8 mouse cellular contexts compared by ENCODE assay signal in genomic region chr12:80843651-80844444, GRCm38 (mm10). TPM values are rescaled to one million over a fixed set of nuclear protein-coding genes. Genes with fewer than 3 reads are reported as not detected.
DNase-seq lines count a peak whose midpoint lies in the region; ATAC-seq and TF ChIP-seq lines count a peak whose summit lies in the region.

No protein-coding gene starts in this region.

- no peaks in the 10 kb centered on the region for H3K27me3 ChIP-seq in liver, embryonic 15.5 days
- H3K27me3 ChIP-seq in heart, embryonic 12.5 days (replicated peaks): no peaks in the 10 kb centered on the region

- TF ChIP-seq CTCF in olfactory bulb, adult 2 months (IDR thresholded peaks at IDR 0.05; ENCODE audit: insufficient read depth, low read depth, low read length): no peak

- no peak for TF ChIP-seq POLR2A in olfactory bulb, adult 2 months (IDR thresholded peaks at IDR 0.05; ENCODE audit: insufficient read depth, low read depth, low read length)

- H3K4me3 ChIP-seq in liver, embryonic 15.5 days (replicated peaks): no peak overlapping the region
- no peak overlapping the region for H3K4me3 ChIP-seq in heart, embryonic 12.5 days
- H3K4me3 ChIP-seq in olfactory bulb, adult 2 months (ENCODE audit: insufficient read depth, low read depth, low read length): no peak overlapping the region

- peak overlapping the region; percentile 24; the same call in 1 of the 2 replicates for H3K27ac ChIP-seq in liver, embryonic 15.5 days (replicated peaks)
- peak overlapping the region; percentile 74 for H3K27ac ChIP-seq in heart, embryonic 12.5 days (ENCODE audit: poor library complexity, severe bottlenecking)
- peak overlapping the region; percentile 33; the same call in 1 of the 2 replicates for H3K27ac ChIP-seq in olfactory bulb, adult 2 months (ENCODE audit: insufficient read depth, low read depth, low read length)

- H3K4me2 ChIP-seq in liver, embryonic 15.5 days: no peak overlapping the region
- no peak overlapping the region for H3K4me2 ChIP-seq in heart, embryonic 12.5 days

- 74% methylated on average over 4 of the region's 4 CpGs for WGBS in liver, embryonic 15.5 days (ENCODE audit: insufficient replicate concordance)
- 54% methylated on average over 4 of the region's 4 CpGs for WGBS in heart, embryonic 12.5 days
- 79% methylated on average over 4 of the region's 4 CpGs for WGBS in olfactory bulb, adult 2 months

- no peak overlapping the region for H3K9ac ChIP-seq in liver, embryonic 15.5 days
- H3K9ac ChIP-seq in heart, embryonic 12.5 days: no peak overlapping the region

- intact Hi-C loops in left cerebral cortex, postnatal 4 days (cut with DNase I): no loop called here

- no peaks in the 10 kb centered on the region for H3K9me3 ChIP-seq in liver, embryonic 15.5 days (replicated peaks)
- H3K9me3 ChIP-seq in heart, embryonic 12.5 days (replicated peaks): no peaks in the 10 kb centered on the region

- no peaks in the 10 kb centered on the region; the same call in 1 of the 2 replicates for H3K36me3 ChIP-seq in liver, embryonic 15.5 days (replicated peaks)
- no peaks in the 10 kb centered on the region for H3K36me3 ChIP-seq in heart, embryonic 12.5 days

- DNase-seq in liver: no peak
- DNase-seq in kidney, postnatal 25 days: peak; percentile 39 to 65
- no peak for DNase-seq in left cerebral cortex, postnatal 4 days
- DNase-seq in layer of hippocampus, postnatal 25 days (ENCODE audit: extremely low spot score in 1 of 2, low spot score in 1 of 2): no peak

- H3K4me1 ChIP-seq in liver, embryonic 15.5 days (replicated peaks): peaks cover 61% of the 10 kb centered on the region
- H3K4me1 ChIP-seq in heart, embryonic 12.5 days (replicated peaks): peaks cover 46% of the 10 kb centered on the region
- peaks cover 2% of the 10 kb centered on the region; the same call in 1 of the 2 replicates for H3K4me1 ChIP-seq in olfactory bulb, adult 2 months (ENCODE audit: control insufficient read depth, insufficient read depth, low read length)

- ATAC-seq in liver, embryonic 15.5 days (ENCODE audit: insufficient read depth): no peak
- 0 out of 2 replicates have a peak, but pooled peaks have one; percentile 66 for ATAC-seq in heart, embryonic 12.5 days (ENCODE audit: insufficient number of reproducible peaks, low FRiP score)
- ATAC-seq in cerebellum, adult (ENCODE audit: insufficient number of reproducible peaks, low FRiP score, low TSS enrichment): no peak

RNA-seq across cellular contexts. Expression of gene Susd6, which starts 53.5 kb away (rescaled TPM):
- 13.7 and 15.8 TPM in 2 replicates for polyA plus RNA-seq in liver, embryonic 15.5 days (2015; fragmentation: Nextera tagmentation; extraction: Ambion mirVana)
- polyA plus RNA-seq in heart, embryonic 12.5 days (2016; fragmentation: Nextera tagmentation; extraction: Ambion mirVana): 22.4 and 22.7 TPM in 2 replicates
- not detected in 2 replicates for polyA plus RNA-seq in olfactory bulb, adult 2 months (2012; ENCODE audit: insufficient read depth, insufficient read length, low replicate concordance, missing spikeins)
- 10 to 100 TPM; 19.6 to 21.4 TPM for total RNA-seq in left cerebral cortex, postnatal 4 days (2021)
- 10 to 100 TPM; 59.9 to 64.5 TPM for total RNA-seq in layer of hippocampus, postnatal 25 days (2021)

Comparison
In these comparisons a context has a peak if more than half of its experiments do, and no peak if none do; other contexts are left out.
1. H3K27ac ChIP-seq: peak in every context shown above with its lines; median percentile 74 in heart, embryonic 12.5 days; 33 in olfactory bulb, adult 2 months; 24 in liver, embryonic 15.5 days.
2. DNase-seq: peak in kidney, postnatal 25 days (2 of 2); none in liver (single experiment), left cerebral cortex, postnatal 4 days (single experiment) and layer of hippocampus, postnatal 25 days (0 of 2).